Mouse (Mus musculus): Measurements from ENCODE around the gene Gm10974. TPM values are rescaled to one million over a fixed set of nuclear protein-coding genes. Genes with fewer than 3 reads are reported as not detected.

Gene Gm10974
- total RNA-seq (2023): not detected

GRCm38 (mm10) chr7:66365904-66366303 lies at the start of gene Gm10974:
TSS of gene Gm10974 (plus strand) at chr7:66365905.

GRCm38 (mm10) chr7:66387813-66388521 lies 22.3 kb downstream of the Gm10974 start, which contains the start of gene Lrrk1:
TSS of gene Lrrk1 (minus strand) at chr7:66388350.

GRCm38 (mm10) chr7:66427437-66428161 lies 61.9 kb downstream of the Gm10974 start, which contains the start of gene Aldh1a3:
TSS of gene Aldh1a3 (minus strand) at chr7:66427517.

Other genes with a start within 250 kb of the Gm10974 start
- 10 to 100 TPM; 21.2 to 27.2 TPM for gene Lrrk1, start 22.4 kb downstream of the Gm10974 start, total RNA-seq (2023)
- gene Aldh1a3, start 61.6 kb downstream of the Gm10974 start, total RNA-seq (2023): not detected

Measured in neutrophil, adult 59 days (primary cell).